Mouse (Mus musculus) left cerebral cortex, adult 9 months (tissue): ENCODE data around the gene Edem2.

Experiments used
- DNase-seq, 2 experiments: peaks; one replicate each; pipeline ENCODE4 v3.0.0; 2022; ENCODE audit warnings: low spot score in 2 of 2

The Edem2 gene

GRCm38 (mm10) chr2:155729158-155729645, at the start of gene Edem2:
Edem2 (minus strand) TSS chr2:155729475.
- peak; percentile 73 to 94 for DNase-seq

GRCm38 (mm10) chr2:155779066-155779465, 49.8 kb upstream of the Edem2 start:
- no peak for DNase-seq

GRCm38 (mm10) chr2:155778004-155778403, 48.7 kb upstream of the Edem2 start:
- DNase-seq = no peak

- DNase-seq = no peak
Observed at GRCm38 (mm10) chr2:155777688-155777985, 48.4 kb upstream of the Edem2 start.

- no peak for DNase-seq
Observed at GRCm38 (mm10) chr2:155776824-155777687, 47.8 kb upstream of the Edem2 start.

- peak in 1 of 2 experiments; percentile 48 for DNase-seq
Observed at GRCm38 (mm10) chr2:155775685-155776263, 46.5 kb upstream of the Edem2 start.

- no peak for DNase-seq
Observed at GRCm38 (mm10) chr2:155774927-155775684, 45.8 kb upstream of the Edem2 start, which contains the start of gene Mmp24. Mmp24 (plus strand) TSS chr2:155775342.

GRCm38 (mm10) chr2:155774261-155774926, 45.1 kb upstream of the Edem2 start:
- DNase-seq = no peak

GRCm38 (mm10) chr2:155773664-155774063, 44.4 kb upstream of the Edem2 start:
- DNase-seq = no peak

GRCm38 (mm10) chr2:155764679-155765418, 35.6 kb upstream of the Edem2 start:
- DNase-seq = peak in 1 of 2 experiments; percentile 65

- DNase-seq = no peak
Observed at GRCm38 (mm10) chr2:155756855-155757566, 27.7 kb upstream of the Edem2 start.

- DNase-seq = no peak
Observed at GRCm38 (mm10) chr2:155755746-155756145, 26.5 kb upstream of the Edem2 start.

GRCm38 (mm10) chr2:155751014-155751786, 21.9 kb upstream of the Edem2 start, which contains the start of gene Procr:
Procr (plus strand) TSS chr2:155751117.
- no peak for DNase-seq

- no peak for DNase-seq
Observed at GRCm38 (mm10) chr2:155749394-155749793, 20.1 kb upstream of the Edem2 start.

GRCm38 (mm10) chr2:155745487-155745886, 16.2 kb upstream of the Edem2 start:
- DNase-seq = no peak

GRCm38 (mm10) chr2:155743351-155743750, 14.1 kb upstream of the Edem2 start:
- DNase-seq = no peak

- no peak for DNase-seq
Observed at GRCm38 (mm10) chr2:155742931-155743337, 13.7 kb upstream of the Edem2 start.

GRCm38 (mm10) chr2:155742211-155742610, 12.9 kb upstream of the Edem2 start:
- no peak for DNase-seq

- no peak for DNase-seq
Observed at GRCm38 (mm10) chr2:155737803-155738202, 8.5 kb upstream of the Edem2 start.

GRCm38 (mm10) chr2:155736936-155737335, 7.7 kb upstream of the Edem2 start:
- no peak for DNase-seq
